Mouse (Mus musculus): ENCODE measurements around the gene Gm20388.

Gm20388 gene

DNA sequence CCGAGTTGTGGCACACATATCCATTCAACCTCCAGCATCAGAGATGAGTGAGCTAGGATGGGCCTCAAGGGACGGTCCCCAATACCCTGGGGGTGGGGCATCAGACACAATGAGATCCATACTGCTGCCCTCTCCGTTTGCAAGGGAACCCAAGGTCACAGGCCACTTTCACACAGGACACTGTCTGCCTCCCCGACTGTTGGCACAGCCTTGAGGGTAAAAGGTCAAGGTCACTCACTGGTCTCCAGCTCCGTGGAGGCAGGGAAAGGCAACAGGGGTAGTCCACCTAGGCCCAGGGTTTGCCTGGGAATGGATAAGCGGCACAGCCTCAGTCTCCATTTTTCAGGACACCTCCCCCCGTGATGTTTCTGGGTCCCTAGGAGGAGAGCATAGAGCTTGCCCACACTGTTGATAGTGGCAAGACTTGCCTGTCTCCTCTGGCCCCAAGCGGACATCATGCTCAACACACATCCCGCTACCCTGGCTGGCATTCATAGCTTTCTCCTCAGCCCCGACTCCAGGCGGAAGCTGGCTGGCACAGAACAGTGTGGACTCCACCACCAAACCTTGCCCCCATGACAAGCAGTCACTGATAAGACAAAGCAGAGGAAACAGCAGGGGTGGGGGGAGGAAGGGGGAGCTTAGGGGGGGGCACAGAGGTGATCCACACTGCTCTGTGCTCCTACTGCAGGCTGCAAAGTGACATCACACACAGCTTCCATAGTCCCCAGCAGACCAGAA lies 2364.2 kb downstream of the Gm20388 start:
- DNase-seq (ENCODE audit: low read depth, low spot score), result no peak

DNA sequence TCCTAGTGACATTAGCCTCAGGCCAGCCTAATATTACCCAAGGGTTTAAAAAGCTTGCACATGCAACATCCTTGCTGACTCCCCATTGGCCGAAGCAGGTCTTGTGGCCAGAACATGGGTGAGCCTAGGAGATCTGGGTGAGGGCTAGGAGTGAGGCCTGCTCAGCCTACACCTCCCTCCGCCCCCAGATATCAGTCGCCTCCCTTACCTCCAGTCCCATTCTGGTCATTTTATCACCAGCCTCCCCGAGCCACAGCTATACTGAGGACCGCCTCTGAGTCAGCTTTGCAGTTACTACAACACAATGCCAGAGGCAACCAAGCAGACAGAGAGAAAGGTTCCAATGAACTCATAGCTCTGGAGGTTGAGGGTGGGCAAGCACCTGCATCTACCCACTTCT lies 2365.7 kb downstream of the Gm20388 start:
- DNase-seq (ENCODE audit: low read depth, low spot score), result no peak

DNA sequence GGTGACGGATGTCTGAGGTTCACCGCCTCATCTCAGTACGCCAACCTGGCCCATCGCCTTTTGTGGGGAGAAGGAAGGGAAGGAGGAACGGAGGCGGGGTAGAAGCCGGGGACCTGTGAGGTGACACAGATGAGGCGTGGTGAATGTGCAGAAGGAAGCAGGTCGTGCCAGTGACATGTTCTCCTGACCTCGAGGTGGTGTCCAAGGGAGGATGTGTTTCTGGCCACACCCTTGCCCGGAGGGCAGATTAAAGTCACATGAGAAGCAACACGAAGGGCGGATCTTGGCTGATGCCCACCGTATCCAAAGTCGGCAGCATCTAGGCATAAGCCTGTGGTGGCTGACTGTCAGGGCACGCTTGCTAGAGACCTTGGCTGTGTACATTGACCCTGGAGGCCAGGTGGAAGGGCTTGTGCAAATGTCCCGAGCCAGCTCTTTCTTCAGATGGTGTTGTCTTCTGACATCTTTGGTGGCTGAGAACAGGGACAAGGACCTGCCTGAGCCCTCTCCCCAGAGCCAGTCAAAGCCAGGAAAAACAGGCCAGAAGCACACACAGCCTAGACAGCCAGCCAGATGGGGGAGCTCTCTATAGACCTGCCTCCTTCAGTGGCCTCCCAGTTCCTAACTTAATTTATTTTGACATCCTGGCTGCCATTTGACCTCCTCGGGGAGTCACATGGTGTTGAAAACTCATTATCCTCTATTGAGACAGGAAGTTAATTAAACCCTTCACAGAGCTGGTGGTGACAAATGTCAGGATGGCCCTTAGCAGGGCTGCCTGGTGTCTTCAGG lies 2366.8 kb downstream of the Gm20388 start:
- DNase-seq (ENCODE audit: low read depth, low spot score), result peak; percentile 48

DNA sequence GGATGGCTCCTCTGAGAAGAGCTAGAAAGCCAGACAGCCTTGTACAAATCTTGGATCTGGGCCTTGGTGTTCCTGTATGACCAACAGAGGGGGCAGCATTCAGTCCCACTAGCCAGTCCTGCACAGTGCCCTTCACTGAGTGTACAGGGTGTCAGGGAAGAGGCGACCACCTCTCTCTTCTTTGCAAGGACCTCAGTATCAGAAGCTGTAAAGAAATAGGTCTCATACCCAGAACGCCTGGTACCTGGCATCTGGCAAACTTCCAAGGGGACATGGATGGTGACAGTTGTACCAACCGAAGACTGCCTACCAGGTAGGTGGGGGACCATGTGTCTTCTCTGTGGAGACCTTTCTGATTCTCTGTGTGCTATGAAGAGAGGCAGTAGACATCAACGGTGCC lies 2369.5 kb downstream of the Gm20388 start:
- no peak for DNase-seq (ENCODE audit: low read depth, low spot score)

DNA sequence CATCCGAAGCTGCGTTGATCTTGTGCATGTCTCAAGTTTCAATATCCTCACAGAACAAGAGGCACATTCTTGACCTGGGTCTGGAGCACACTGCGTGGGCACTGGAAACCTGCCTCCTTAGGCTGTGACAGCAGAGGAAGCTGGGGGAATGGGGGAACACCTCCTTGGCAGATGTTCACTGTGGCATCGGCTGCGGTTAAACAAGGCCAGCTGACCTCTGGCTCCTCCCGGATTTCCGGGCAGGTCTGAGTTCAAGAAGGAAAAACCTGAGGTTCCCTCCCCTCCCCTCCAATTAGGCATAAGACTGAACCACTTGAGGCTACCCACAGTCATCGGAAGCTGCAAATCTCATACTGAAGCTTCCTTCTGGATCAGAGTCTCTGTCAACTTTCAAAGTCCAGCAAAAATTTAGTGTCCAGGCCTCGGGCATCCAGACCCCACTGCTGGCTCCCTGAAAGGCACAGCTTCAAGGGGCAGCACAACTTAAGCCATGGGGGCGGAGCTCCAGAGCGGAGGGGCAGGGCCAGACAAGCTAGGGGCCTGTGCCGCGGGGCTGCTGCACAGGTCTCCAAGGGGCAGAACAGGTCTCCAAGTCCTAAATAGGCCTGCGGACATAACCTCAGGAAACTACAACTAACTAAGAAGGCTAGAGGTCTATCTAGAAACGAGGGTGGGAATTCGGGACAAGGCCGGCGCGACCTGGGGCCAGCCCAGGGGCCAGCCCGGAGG lies 2370.1 kb downstream of the Gm20388 start:
- peak; percentile 63 for DNase-seq (ENCODE audit: low read depth, low spot score)

DNA sequence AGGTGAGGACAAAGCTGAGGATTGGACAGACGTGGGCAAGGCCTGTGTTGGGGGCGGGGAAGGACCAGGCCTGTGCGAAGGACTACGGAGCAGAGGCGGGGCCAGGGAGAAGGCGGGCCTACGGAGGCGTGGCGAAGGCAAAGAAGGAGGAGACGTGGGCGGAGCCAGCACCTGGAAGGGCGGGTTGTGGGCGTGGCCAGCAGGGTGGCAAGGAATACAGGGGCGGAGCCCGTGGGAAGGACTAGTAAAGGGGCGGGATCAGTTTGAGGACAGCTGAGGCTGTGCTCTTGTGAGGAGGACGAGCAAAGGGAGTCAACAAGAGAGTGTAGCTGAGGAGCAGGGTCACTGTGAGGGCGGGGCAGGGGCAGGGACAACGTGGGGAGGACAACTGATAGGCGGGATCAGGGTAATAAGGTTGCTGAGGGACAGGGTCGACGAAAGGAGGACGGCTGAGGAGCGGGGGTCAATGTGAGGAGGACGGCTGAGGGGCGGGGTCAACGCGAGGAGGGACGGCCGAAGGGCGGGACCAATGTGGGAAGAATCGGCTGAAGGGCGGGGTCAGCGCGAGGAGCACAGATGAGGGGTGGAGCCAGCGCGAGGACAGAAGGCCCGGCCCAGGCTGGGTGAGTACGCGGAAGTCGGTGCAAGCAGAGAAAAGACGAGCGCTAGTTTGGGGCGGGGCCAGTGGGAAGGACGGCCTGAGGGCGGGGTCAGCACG lies 2370.8 kb downstream of the Gm20388 start:
- DNase-seq (ENCODE audit: low read depth, low spot score), result peak; percentile 99

DNA sequence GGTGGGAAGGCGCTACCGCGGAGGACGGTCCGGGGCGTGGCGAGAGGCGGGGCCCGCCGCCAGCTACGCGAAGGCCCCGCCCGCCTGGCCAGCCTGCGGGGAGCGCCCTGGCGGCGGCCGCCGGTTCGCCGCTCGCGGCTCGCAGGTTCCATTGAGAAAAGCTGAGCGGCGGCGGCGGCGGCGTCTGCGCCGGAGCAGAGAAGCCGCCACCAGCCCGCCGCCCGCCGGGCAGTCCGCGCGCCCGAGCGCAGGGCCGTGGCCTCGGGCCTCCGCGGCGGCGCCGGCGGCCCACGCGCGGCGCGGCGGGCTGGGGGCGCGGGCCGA lies 2371.4 kb downstream of the Gm20388 start, which contains the start of gene Zfpm1:
Gene Zfpm1 (plus strand): TSS at position 107 of the 324 bp plus-strand sequence.
- DNase-seq (ENCODE audit: low read depth, low spot score), result no peak

DNA sequence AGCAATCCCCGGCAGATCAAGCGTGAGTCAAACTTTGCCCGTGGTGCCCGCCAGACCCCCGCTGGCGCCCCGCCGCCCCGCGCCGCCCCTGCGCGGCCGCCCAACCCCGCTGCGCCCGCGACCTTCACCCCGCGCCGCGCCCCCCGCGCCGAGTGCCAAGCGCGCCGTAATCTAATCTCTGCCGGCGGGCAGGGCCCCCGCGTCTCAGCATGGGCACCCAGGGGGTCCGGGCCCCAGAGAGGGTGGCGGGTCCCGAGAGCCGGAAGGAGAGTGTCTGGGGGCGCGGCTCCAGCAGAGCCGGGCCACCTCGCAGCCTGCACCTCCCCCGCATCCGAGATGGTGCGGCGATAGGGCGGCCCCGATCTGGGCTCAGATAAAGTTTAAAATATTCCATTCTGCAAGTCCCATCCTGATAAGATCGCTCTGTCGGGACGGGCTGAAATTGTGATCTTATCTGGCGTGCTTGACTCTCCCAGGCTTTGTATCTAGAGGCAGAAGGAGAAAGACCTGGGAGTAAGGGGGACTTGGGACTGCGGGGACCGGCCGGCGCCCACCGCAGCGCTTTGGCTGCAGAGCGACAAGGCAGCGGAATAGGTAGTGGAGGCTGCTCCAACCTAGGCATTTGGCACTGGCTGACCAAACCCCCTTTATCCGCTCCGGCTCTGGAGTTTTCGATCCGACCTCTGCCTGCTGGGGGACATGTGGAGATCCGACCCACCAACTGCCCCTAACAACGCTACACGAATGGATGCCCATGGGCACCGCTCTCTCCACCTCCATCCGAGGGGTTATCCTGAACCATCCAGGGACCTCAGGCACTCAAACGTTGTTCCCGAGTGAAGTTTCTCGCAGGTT lies 2372.1 kb downstream of the Gm20388 start:
- DNase-seq (ENCODE audit: low read depth, low spot score), result peak; percentile 40

DNA sequence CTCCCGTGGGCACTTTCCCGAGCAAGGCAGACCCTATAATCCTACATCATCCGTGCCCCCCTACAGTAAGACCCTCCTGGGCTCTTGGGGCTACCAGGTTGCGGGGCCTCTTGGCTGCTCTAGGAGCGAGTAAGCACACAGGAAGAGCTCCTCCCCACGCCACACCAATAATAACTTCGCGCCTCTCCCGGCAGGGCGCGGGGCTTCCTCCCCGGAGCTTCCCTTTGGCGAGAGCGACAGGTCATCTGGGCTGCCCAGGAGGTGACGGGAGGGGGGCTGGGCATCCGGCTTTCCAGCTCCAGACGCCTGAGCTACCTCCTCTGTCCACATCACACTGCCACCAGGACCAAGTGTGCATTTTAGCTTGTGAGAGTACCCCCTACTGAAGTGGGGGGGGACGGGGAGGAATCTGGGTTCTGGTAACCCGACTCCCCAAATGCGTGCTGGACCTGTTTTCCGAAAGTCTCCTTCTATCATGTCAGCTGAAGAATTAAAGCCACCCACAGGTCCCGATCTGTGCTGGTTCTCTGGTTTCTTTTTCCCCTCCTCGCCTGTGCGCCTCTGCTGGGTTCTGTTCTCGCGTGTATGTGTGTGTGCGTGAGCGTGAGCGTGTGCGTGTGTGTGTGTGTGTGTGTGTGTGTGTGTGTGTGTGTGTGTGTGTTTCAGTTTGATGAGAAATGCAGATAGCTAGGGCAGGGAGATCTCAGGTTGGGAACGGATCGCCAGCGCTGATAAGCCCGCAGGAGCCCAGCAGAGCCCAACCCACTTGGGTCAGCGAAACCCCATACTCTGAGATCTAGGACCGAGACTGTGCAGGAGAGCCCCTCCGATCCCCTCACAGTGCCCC lies 2372.9 kb downstream of the Gm20388 start:
- DNase-seq (ENCODE audit: low read depth, low spot score), result peak; percentile 29

DNA sequence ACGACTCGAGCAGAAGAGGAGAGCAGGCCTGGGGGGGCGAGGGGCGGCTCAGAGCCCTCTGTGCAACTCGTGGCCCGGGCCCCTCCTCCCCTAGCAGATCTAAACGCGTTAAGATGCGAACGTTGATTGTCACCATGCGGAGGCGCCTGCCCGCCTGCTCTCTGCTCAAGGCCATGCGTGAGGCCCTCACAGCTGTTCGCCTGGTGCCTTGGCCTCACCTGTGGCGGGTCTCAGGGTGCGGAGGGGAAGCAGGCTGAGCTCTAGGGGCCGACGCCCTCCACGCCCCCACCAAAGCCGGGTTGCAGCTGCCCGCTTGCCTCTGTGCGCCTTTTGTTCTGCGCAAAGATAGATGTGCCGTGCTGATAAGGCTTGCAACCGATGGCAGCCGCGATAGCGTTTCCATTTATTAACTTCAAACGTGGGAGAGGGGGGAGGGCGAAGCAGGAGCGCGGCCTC lies 2373.6 kb downstream of the Gm20388 start:
- peak; percentile 67 for DNase-seq (ENCODE audit: low read depth, low spot score)

DNA sequence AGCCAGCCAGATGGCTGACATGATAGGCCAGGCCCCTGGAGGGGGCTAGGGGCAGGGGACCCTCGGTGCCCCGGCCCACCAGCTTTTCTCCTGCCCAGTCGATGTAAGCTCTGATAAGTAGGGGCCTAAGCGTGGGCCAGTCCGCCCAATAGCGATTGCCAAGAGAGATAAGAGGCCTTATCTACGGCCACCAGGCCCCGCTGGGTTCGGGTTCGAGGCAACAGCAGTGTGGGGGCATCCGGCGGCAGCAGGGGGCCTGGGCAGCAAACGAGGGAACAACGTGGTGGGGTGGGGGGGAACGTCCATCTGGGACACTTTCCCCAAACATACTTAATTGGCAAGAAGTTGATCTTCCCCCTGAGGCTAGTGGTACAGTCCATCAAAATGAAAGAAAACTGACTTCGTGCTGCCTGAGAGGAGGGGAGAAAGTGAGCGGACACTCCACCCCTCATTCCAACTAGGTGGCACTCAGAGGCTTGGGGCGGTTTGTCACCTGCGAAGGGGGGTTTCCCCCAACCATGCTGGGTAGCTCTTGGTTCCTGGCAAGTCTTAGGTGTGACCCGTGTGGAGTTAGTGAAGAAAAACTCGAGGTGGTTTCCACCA lies 2374.1 kb downstream of the Gm20388 start:
- DNase-seq (ENCODE audit: low read depth, low spot score), result no peak

DNA sequence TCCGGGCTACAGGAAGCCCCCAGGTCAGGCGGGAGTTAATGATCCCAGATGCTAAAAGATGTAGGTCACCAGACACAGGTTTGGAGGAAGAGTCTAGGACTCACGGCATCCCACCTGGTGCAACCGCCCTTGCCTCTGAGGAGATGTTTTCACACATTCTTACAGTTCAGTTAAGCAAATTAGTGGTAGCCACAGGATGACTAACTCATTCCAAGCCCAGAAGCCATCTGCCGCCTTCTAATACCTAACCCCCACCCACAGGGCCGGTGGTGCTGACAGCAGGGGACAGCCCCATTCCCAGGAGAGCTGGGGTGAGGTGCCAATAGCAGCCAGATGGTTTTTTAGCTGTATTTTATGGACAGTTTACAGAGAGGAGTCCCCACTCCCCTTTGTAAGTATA lies 2375.1 kb downstream of the Gm20388 start:
- DNase-seq (ENCODE audit: low read depth, low spot score), result no peak

DNA sequence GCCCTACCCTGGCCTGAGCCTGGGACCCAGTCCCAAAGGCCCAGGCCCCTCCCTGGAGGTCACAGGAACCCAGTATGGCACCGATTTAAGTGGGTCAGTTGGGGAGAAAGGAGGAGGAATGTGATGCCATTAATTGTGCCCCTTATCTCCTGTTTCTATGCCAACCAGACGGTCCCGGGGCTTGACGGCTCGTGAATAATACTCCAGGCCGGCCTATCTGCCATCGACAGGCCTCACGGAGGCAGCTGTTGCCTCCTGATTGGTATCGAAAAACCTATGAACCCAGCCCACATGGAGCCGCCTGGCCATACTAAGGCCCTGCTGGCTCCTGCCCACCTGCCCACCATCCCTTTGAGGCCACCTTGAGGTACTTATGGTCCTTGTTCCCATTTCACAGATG lies 2376.3 kb downstream of the Gm20388 start:
- DNase-seq (ENCODE audit: low read depth, low spot score), result no peak

DNA sequence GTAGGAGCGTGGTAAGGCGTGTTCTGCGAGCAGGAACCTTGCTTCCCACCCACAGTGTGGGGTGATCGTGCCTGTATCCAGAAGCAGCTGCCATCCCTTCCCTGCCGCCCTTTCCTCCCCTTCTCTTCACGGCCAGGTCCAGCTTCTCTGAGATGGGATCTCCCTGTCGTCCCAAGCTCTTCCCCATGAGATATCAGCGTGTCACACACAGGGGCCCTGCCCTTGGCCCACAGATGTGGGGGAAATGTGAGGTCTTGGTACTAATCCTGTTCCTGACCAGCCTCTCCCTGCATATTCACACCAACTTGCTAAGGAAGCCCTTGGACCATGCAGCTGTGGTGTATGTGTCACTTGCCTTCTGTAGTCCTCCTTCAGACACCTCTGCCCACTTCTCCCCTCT lies 2377.1 kb downstream of the Gm20388 start:
- DNase-seq (ENCODE audit: low read depth, low spot score), result no peak

DNA sequence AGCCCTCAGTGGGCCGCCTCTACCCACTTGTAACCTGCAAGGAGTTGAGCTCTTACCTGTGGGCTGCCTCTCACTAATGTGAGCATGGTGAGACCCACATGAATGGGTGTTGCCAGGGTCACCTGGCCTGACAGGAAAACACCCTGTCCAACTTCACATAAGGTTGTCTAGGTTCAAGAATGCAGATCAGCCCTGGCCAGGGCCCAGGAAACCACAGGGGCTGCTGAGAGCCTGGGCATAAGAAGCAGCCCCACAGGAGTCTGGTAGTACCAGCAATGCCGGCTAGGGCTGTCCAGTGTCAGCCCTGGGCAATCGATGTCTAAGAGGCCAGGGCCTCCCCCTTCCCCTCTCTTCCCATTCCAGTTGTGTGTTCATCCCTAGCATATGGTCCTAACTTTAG lies 2377.7 kb downstream of the Gm20388 start:
- DNase-seq (ENCODE audit: low read depth, low spot score), result no peak

DNA sequence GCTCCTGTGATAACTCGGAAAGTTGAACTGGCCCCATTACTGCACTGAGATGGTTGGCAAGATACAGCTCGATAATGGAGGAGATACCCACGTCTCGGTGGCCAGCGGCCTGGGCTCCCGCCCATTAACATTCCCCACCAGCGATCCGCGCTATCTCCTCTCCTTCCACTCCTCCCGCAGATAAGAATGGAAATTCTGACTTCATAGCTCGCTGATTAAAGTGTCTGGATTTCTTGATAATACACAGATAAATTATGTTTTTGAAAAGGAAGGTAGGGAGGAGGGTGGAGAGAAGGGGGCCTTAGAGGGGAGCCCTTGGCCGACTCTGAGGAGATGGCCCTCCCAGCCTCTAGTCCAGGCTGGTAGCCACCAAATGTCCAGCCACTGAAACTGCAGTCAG lies 2380.4 kb downstream of the Gm20388 start:
- no peak for DNase-seq (ENCODE audit: low read depth, low spot score)

DNA sequence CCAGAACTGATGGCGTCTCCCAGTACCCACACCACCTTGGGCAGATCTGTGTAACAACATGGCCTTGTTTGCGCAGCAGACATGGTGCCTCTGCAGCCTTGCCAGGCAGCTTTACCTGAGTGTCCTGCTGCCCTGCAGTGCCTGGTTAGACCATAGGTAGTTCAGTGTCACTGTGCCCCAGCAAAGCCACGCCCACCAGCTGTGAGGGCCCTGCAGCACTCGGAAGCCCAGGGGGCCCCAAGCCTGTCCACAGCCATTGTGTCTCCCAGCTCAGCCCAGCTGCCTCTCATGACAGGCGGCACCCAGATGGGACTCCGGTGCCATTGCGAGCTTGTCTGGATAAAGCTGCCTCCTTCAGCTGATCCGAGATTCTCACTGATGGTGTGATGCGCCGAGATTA lies 2380.9 kb downstream of the Gm20388 start:
- no peak for DNase-seq (ENCODE audit: low read depth, low spot score)

DNA sequence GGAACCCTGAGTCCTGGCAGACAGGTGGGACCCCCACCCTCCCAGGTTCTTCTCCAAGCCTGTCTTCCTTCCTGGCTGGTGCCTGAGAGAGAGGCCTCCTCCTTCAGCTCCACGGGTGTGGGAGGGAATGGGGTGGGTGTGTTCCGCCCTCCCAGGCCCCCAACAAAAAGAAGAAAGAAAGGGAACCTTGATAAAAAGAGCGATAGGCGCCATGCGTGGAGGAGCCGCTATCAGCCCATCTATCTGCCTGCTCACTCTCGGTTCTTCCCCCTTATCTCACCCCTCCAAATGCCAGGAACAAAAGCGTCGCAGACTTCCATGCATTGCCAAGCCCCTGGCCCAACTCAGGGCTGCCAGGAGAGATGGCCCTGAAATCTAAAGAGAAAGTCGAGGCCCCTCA lies 2382.8 kb downstream of the Gm20388 start:
- DNase-seq (ENCODE audit: low read depth, low spot score), result no peak

DNA sequence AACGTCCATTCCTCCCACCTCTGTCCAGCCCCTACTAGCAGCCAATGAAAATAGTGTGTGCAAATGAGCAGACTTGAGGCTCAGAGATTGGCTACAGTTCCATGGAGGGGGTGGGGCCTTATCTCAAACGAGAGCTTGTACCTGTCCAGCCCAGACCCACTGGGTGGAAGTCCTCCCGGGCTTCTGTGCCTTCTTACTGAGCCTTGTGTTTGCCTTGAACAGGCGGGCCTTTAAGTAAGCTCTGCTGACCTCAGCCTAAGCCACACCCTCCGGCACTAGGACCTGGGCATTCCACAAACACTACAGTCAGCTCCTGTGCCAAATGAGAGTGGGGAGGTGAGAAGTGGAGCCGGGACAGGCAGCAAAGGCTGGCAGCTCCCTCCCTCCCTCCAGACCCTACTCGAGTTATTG lies 2383.6 kb downstream of the Gm20388 start:
- DNase-seq (ENCODE audit: low read depth, low spot score), result peak; percentile 72

Measured in ES-CJ7 (cell line).